Mouse (Mus musculus): ENCODE measurements around the gene Tmem144. TPM values are rescaled to one million over a fixed set of nuclear protein-coding genes. Genes with fewer than 3 reads are reported as not detected.

The Tmem144 gene
- polyA plus RNA-seq, 1 experiment from 2014 or later: 5.0 TPM

DNA sequence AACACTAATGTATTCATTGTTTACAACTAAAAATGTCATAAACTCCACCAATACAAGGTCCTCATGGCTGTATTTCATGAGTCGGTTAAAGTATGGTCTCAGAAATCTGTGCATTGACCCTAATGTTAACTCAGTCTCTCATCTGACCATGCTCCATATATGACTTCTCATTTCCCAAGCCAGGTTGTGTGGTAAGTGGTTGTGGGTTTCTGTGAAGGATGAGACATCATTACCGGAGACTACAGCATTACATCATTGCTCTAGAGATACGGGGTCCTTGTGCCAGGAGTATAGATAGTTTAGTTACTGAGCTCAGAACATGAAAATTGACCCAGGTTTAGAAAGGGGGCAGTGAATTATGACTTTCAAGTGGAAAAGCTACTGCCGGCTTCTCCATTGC, 63.0 kb downstream of the Tmem144 start:
- Histone ChIP-seq H3K4me1 (ENCODE audit: insufficient read depth) (no peaks in the 10 kb centered on the region), H3K36me3 (ENCODE audit: insufficient read depth) (no peaks in the 10 kb centered on the region), H3K9me3 (ENCODE audit: low read depth, low read length) (no peaks in the 10 kb centered on the region), H3K4me2 (no peak overlapping the region), H3K9ac (no peak overlapping the region), H3K27me3 (ENCODE audit: insufficient read depth, low read length) (no peaks in the 10 kb centered on the region), H3K4me3 (ENCODE audit: low read depth, low read length) (no peak overlapping the region), H3K27ac (ENCODE audit: low read depth) (no peak overlapping the region)
- no peak for ATAC-seq (ENCODE audit: insufficient read depth)
- 65% methylated on average over 4 of the region's 4 CpGs for WGBS
- TF ChIP-seq CTCF (IDR thresholded peaks at IDR 0.05; ENCODE audit: low read depth): no peak
- DNase-seq: no peak

DNA sequence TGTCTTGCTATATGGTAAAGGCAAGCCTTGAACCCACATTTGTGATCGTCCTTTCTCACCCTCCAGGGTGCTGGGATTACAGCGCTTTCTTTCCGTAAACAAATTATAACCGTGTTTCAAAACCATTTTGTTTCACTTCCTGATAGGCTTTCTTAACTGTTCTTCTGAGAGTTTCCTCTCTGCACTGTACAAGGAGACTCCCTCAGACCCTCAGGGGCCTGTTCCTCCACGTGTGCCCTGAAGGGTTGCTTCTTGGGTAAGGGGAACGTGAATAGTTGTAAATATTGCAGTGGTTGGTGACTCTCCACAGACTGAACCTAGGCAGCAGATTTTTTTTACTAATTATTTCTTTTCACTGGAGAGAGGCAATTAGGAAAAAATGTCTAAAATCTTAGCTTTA, 63.6 kb downstream of the Tmem144 start:
- H3K4me2 ChIP-seq: no peak overlapping the region
- DNase-seq (no peak), ATAC-seq (ENCODE audit: insufficient read depth) (no peak)
- no peak overlapping the region for H3K9ac ChIP-seq
- no peak for TF ChIP-seq CTCF (IDR thresholded peaks at IDR 0.05; ENCODE audit: low read depth)
- no peaks in the 10 kb centered on the region for H3K9me3 ChIP-seq (ENCODE audit: low read depth, low read length)
- no peaks in the 10 kb centered on the region for H3K4me1 ChIP-seq (ENCODE audit: insufficient read depth)
- no peaks in the 10 kb centered on the region for H3K36me3 ChIP-seq (ENCODE audit: insufficient read depth)
- H3K27me3 ChIP-seq (ENCODE audit: insufficient read depth, low read length): no peaks in the 10 kb centered on the region
- WGBS: 47% methylated on average over 6 of the region's 6 CpGs
- H3K4me3 ChIP-seq (ENCODE audit: low read depth, low read length): no peak overlapping the region
- no peak overlapping the region for H3K27ac ChIP-seq (ENCODE audit: low read depth)

DNA sequence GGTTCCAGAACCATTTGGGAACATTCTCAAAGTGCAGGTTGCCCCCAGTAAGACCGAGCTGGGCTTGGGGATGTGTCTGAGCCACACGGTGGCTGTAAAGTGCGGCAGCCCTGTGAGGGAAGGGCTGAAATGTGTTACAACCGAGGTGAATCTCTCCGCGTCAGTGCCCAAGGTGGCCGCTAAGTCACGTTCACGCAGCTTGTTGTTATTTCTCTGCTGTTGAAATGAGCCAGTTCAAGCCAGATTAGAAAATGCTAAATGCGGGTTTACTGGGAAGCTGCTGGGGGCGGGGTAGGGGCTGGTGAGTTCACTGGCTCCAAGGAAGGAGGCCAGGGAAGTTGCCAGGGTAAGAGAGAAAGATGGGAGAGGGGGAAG, 68.2 kb downstream of the Tmem144 start:
- no peaks in the 10 kb centered on the region for H3K4me1 ChIP-seq (ENCODE audit: insufficient read depth)
- H3K9me3 ChIP-seq (ENCODE audit: low read depth, low read length): no peaks in the 10 kb centered on the region
- H3K27me3 ChIP-seq (ENCODE audit: insufficient read depth, low read length): no peaks in the 10 kb centered on the region
- TF ChIP-seq CTCF (IDR thresholded peaks at IDR 0.05; ENCODE audit: low read depth): no peak
- 3% methylated on average over 11 of the region's 11 CpGs for WGBS
- ATAC-seq (ENCODE audit: insufficient read depth) (peak; percentile 48; the same call in 1 of the 2 replicates), DNase-seq (peak; percentile 38)
- peak overlapping the region; percentile 54 for H3K4me2 ChIP-seq
- peak overlapping the region; percentile 14; the same call in 1 of the 2 replicates for H3K4me3 ChIP-seq (ENCODE audit: low read depth, low read length)
- 0 out of 2 replicates have a peak overlapping the region, but pooled peaks have one; percentile 6 for H3K9ac ChIP-seq
- no peaks in the 10 kb centered on the region for H3K36me3 ChIP-seq (ENCODE audit: insufficient read depth)
- peak overlapping the region; percentile 46 for H3K27ac ChIP-seq (ENCODE audit: low read depth)

DNA sequence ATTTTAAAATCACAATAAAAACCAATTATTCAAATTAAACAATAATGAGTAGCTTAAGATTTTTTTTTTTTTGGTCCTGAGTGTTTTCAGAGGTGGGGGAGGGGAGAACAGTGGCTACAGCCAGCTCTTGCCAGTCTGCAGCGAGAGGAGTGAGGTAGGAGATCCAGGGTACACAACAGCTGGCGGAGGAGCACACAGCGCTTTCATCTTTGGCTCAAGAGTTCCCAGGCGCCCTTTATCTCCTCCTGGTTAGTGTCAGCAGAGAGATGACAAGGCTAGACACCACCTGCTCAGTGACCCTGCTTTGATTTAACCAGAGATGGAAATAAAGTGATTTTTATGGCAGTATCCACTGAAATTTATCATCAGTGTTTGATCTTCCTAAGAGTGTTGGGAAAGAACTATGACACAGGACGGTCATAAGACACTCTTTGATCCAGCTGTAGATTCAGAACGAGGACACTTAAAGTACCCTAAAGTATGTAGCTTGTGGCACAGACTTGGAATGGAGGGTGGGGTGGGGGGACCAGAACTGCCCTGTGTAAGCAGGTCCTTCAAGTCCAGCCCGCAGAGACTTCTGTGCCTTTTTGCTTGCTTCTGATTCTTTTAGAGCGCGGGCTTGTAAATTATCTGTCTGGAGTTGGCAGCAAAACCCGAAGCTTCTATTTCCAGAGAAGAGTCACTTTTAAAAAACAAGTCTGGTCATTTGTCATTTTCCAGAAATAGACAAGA, 68.8 kb downstream of the Tmem144 start:
- H3K36me3 ChIP-seq (ENCODE audit: insufficient read depth): no peaks in the 10 kb centered on the region
- H3K27me3 ChIP-seq (ENCODE audit: insufficient read depth, low read length): no peaks in the 10 kb centered on the region
- no peak overlapping the region; the same call in 1 of the 2 replicates for H3K27ac ChIP-seq (ENCODE audit: low read depth)
- H3K4me2 ChIP-seq: peak overlapping the region; percentile 54
- H3K9me3 ChIP-seq (ENCODE audit: low read depth, low read length): no peaks in the 10 kb centered on the region
- DNase-seq: peak; percentile 49
- no peak for TF ChIP-seq CTCF (IDR thresholded peaks at IDR 0.05; ENCODE audit: low read depth)
- WGBS: 5% methylated on average over 10 of the region's 10 CpGs
- ATAC-seq (ENCODE audit: insufficient read depth): peak; percentile 86
- H3K9ac ChIP-seq: 0 out of 2 replicates have a peak overlapping the region, but pooled peaks have one; percentile 6
- peak overlapping the region; percentile 14; the same call in 1 of the 2 replicates for H3K4me3 ChIP-seq (ENCODE audit: low read depth, low read length)
- H3K4me1 ChIP-seq (ENCODE audit: insufficient read depth): no peaks in the 10 kb centered on the region

DNA sequence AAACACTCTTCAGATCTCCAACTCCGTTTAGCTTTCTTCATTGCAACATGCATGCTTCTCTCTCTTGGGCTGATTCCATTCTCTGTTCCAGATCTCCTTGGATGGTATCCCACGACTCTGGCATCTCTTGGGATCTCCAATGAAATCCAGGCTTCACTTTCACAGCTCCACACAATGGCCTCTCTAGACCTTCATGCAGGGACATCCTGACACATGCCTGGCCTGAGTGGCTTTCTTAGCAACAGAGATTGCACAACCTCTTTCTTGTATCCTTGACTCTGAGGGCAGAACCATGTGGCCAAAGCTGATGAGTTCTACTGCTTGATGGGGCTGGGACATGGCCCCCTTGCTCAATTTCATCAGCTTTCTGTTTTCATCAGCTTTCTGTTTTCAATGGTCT, 79.9 kb downstream of the Tmem144 start:
- Histone ChIP-seq H3K4me1 (ENCODE audit: insufficient read depth) (no peaks in the 10 kb centered on the region), H3K27ac (ENCODE audit: low read depth) (no peak overlapping the region), H3K9ac (no peak overlapping the region), H3K9me3 (ENCODE audit: low read depth, low read length) (no peaks in the 10 kb centered on the region), H3K27me3 (ENCODE audit: insufficient read depth, low read length) (no peaks in the 10 kb centered on the region), H3K4me2 (no peak overlapping the region), H3K4me3 (ENCODE audit: low read depth, low read length) (no peak overlapping the region), H3K36me3 (ENCODE audit: insufficient read depth) (no peaks in the 10 kb centered on the region)
- no peak for TF ChIP-seq CTCF (IDR thresholded peaks at IDR 0.05; ENCODE audit: low read depth)
- DNase-seq (no peak), ATAC-seq (ENCODE audit: insufficient read depth) (no peak)
- WGBS: 68% methylated on average over 2 of the region's 2 CpGs

Other genes with a start within 250 kb of the Tmem144 start
- 35.8 and 39.8 TPM in 2 replicates for gene 4930579G24Rik, start 223.7 kb downstream of the Tmem144 start, polyA plus RNA-seq (2014; fragmentation: Nextera tagmentation; extraction: Ambion mirVana)
- 48.1 and 52.5 TPM in 2 replicates for gene Etfdh, start 223.3 kb downstream of the Tmem144 start, polyA plus RNA-seq (2014; fragmentation: Nextera tagmentation; extraction: Ambion mirVana)
- gene Rxfp1, start 114.9 kb downstream of the Tmem144 start, polyA plus RNA-seq (2014; fragmentation: Nextera tagmentation; extraction: Ambion mirVana): 0.05 and 0.61 TPM in 2 replicates
- gene Fam198b, start 31.8 kb upstream of the Tmem144 start, polyA plus RNA-seq (2014; fragmentation: Nextera tagmentation; extraction: Ambion mirVana): 16.4 and 17.8 TPM in 2 replicates